Mouse (Mus musculus): ENCODE measurements around the gene H2-DMb2. TPM values are rescaled to one million over a fixed set of nuclear protein-coding genes. Genes with fewer than 3 reads are reported as not detected.

Gene H2-DMb2
- polyA plus RNA-seq, 1 experiment from 2014 or later, result 0.24 TPM

GRCm38 (mm10) chr17:34130073-34130947 is 12.8 kb upstream of the H2-DMb2 start:
- no peak for DNase-seq (ENCODE audit: low spot score)
- Histone ChIP-seq H3K4me3 (no peak overlapping the region), H3K36me3 (peaks cover 7% of the 10 kb centered on the region; the same call in 1 of the 2 replicates), H3K27ac (no peak overlapping the region), H3K27me3 (ENCODE audit: insufficient read depth, poor library complexity, severe bottlenecking) (peaks cover 17% of the 10 kb centered on the region), H3K9me3 (no peaks in the 10 kb centered on the region), H3K4me1 (replicated peaks) (peaks cover 26% of the 10 kb centered on the region)
- WGBS, result 85% methylated on average over 19 of the region's 19 CpGs

- Histone ChIP-seq H3K27ac (no peak overlapping the region), H3K27me3 (ENCODE audit: insufficient read depth, poor library complexity, severe bottlenecking) (peaks cover 31% of the 10 kb centered on the region), H3K9me3 (no peaks in the 10 kb centered on the region), H3K4me1 (replicated peaks) (peaks cover 30% of the 10 kb centered on the region), H3K36me3 (no peaks in the 10 kb centered on the region), H3K4me3 (no peak overlapping the region)
- WGBS, result 76% methylated on average over 7 of the region's 7 CpGs
- DNase-seq (ENCODE audit: low spot score), result no peak
These were observed 11.2 kb upstream of the H2-DMb2 start for GRCm38 (mm10) chr17:34131911-34132310.

GRCm38 (mm10) chr17:34133289-34133688 is 9.8 kb upstream of the H2-DMb2 start:
- no peaks in the 10 kb centered on the region for H3K9me3 ChIP-seq
- H3K27ac ChIP-seq, result no peak overlapping the region
- H3K4me3 ChIP-seq, result no peak overlapping the region
- no peaks in the 10 kb centered on the region for H3K36me3 ChIP-seq
- 86% methylated on average over 11 of the region's 11 CpGs for WGBS
- peaks cover 21% of the 10 kb centered on the region for H3K4me1 ChIP-seq (replicated peaks)
- DNase-seq (ENCODE audit: low spot score), result no peak
- peaks cover 37% of the 10 kb centered on the region for H3K27me3 ChIP-seq (ENCODE audit: insufficient read depth, poor library complexity, severe bottlenecking)

GRCm38 (mm10) chr17:34134451-34134850 is 8.7 kb upstream of the H2-DMb2 start:
- no peaks in the 10 kb centered on the region for H3K9me3 ChIP-seq
- H3K4me3 ChIP-seq, result no peak overlapping the region
- WGBS, result 87% methylated on average over 3 of the region's 3 CpGs
- DNase-seq (ENCODE audit: low spot score), result no peak
- peaks cover 20% of the 10 kb centered on the region for H3K4me1 ChIP-seq (replicated peaks)
- no peak overlapping the region for H3K27ac ChIP-seq
- peaks cover 39% of the 10 kb centered on the region for H3K27me3 ChIP-seq (ENCODE audit: insufficient read depth, poor library complexity, severe bottlenecking)
- H3K36me3 ChIP-seq, result no peaks in the 10 kb centered on the region

GRCm38 (mm10) chr17:34135297-34136224 is 7.5 kb upstream of the H2-DMb2 start:
- WGBS, result 7% methylated on average over 31 of the region's 31 CpGs
- DNase-seq (ENCODE audit: low spot score), result peak; percentile 97
- peaks cover 30% of the 10 kb centered on the region for H3K4me1 ChIP-seq (replicated peaks)
- peak overlapping the region; percentile 54 for H3K4me3 ChIP-seq
- H3K36me3 ChIP-seq, result no peaks in the 10 kb centered on the region
- no peaks in the 10 kb centered on the region for H3K9me3 ChIP-seq
- peaks cover 51% of the 10 kb centered on the region for H3K27me3 ChIP-seq (ENCODE audit: insufficient read depth, poor library complexity, severe bottlenecking)
- peak overlapping the region; percentile 42; the same call in 1 of the 2 replicates for H3K27ac ChIP-seq

- no peaks in the 10 kb centered on the region for H3K9me3 ChIP-seq
- WGBS, result 72% methylated on average over 7 of the region's 7 CpGs
- no peak for DNase-seq (ENCODE audit: low spot score)
- no peak overlapping the region for H3K4me3 ChIP-seq
- H3K27me3 ChIP-seq (ENCODE audit: insufficient read depth, poor library complexity, severe bottlenecking), result peaks cover 61% of the 10 kb centered on the region
- H3K36me3 ChIP-seq, result no peaks in the 10 kb centered on the region
- H3K4me1 ChIP-seq (replicated peaks), result peaks cover 34% of the 10 kb centered on the region
- no peak overlapping the region for H3K27ac ChIP-seq
These were observed 5.5 kb upstream of the H2-DMb2 start for GRCm38 (mm10) chr17:34137601-34138000.

GRCm38 (mm10) chr17:34138655-34139054 is 4.5 kb upstream of the H2-DMb2 start:
- Histone ChIP-seq H3K4me3 (peak overlapping the region; percentile 49; the same call in 1 of the 2 replicates), H3K27me3 (ENCODE audit: insufficient read depth, poor library complexity, severe bottlenecking) (peaks cover 61% of the 10 kb centered on the region)
- WGBS, result 70% methylated on average over 7 of the region's 7 CpGs

GRCm38 (mm10) chr17:34139416-34139815 is 3.7 kb upstream of the H2-DMb2 start:
- no peaks in the 10 kb centered on the region for H3K9me3 ChIP-seq
- no peak overlapping the region for H3K27ac ChIP-seq
- peaks cover 44% of the 10 kb centered on the region for H3K4me1 ChIP-seq (replicated peaks)
- peak; percentile 56 for DNase-seq (ENCODE audit: low spot score)
- peaks cover 61% of the 10 kb centered on the region for H3K27me3 ChIP-seq (ENCODE audit: insufficient read depth, poor library complexity, severe bottlenecking)
- H3K4me3 ChIP-seq, result peak overlapping the region; percentile 49
- 1% methylated on average over 16 of the region's 16 CpGs for WGBS
- H3K36me3 ChIP-seq, result no peaks in the 10 kb centered on the region

More at GRCm38 (mm10) chr17:34138655-34139054, 4.5 kb upstream of the H2-DMb2 start:
- Histone ChIP-seq H3K4me1 (replicated peaks) (peaks cover 44% of the 10 kb centered on the region), H3K36me3 (no peaks in the 10 kb centered on the region), H3K9me3 (no peaks in the 10 kb centered on the region), H3K27ac (no peak overlapping the region)
- DNase-seq (ENCODE audit: low spot score), result no peak

GRCm38 (mm10) chr17:34140240-34140639 is 2.9 kb upstream of the H2-DMb2 start:
- Histone ChIP-seq H3K4me3 (peak overlapping the region; percentile 49; the same call in 1 of the 2 replicates), H3K36me3 (no peaks in the 10 kb centered on the region), H3K9me3 (no peaks in the 10 kb centered on the region), H3K27me3 (ENCODE audit: insufficient read depth, poor library complexity, severe bottlenecking) (peaks cover 61% of the 10 kb centered on the region), H3K27ac (no peak overlapping the region), H3K4me1 (replicated peaks) (peaks cover 44% of the 10 kb centered on the region)
- no peak for DNase-seq (ENCODE audit: low spot score)
- 15% methylated on average over 5 of the region's 5 CpGs for WGBS

GRCm38 (mm10) chr17:34141448-34141847 is 1.7 kb upstream of the H2-DMb2 start:
- Histone ChIP-seq H3K4me3 (no peak overlapping the region), H3K4me1 (replicated peaks) (peaks cover 37% of the 10 kb centered on the region), H3K27ac (no peak overlapping the region), H3K27me3 (ENCODE audit: insufficient read depth, poor library complexity, severe bottlenecking) (peaks cover 51% of the 10 kb centered on the region), H3K36me3 (no peaks in the 10 kb centered on the region), H3K9me3 (no peaks in the 10 kb centered on the region)
- WGBS, result 53% methylated on average over 4 of the region's 4 CpGs
- no peak for DNase-seq (ENCODE audit: low spot score)

- no peak overlapping the region for H3K27ac ChIP-seq
These were observed 574 bp upstream of the H2-DMb2 start for GRCm38 (mm10) chr17:34142456-34143010.

GRCm38 (mm10) chr17:34143461-34143860 is 354 bp downstream of the H2-DMb2 start:
- H3K27me3 ChIP-seq (ENCODE audit: insufficient read depth, poor library complexity, severe bottlenecking), result peaks cover 31% of the 10 kb centered on the region
- no peak overlapping the region for H3K27ac ChIP-seq
- no peak for DNase-seq (ENCODE audit: low spot score)
- H3K4me3 ChIP-seq, result no peak overlapping the region
- H3K9me3 ChIP-seq, result no peaks in the 10 kb centered on the region
- 70% methylated on average over 5 of the region's 5 CpGs for WGBS
- H3K36me3 ChIP-seq, result no peaks in the 10 kb centered on the region
- H3K4me1 ChIP-seq (replicated peaks), result peaks cover 34% of the 10 kb centered on the region

More at GRCm38 (mm10) chr17:34142456-34143010, 574 bp upstream of the H2-DMb2 start:
- Histone ChIP-seq H3K36me3 (no peaks in the 10 kb centered on the region), H3K4me1 (replicated peaks) (peaks cover 37% of the 10 kb centered on the region), H3K9me3 (no peaks in the 10 kb centered on the region), H3K27me3 (ENCODE audit: insufficient read depth, poor library complexity, severe bottlenecking) (peaks cover 40% of the 10 kb centered on the region), H3K4me3 (no peak overlapping the region)
- DNase-seq (ENCODE audit: low spot score), result no peak
- 80% methylated on average over 7 of the region's 7 CpGs for WGBS
